Mouse (Mus musculus) midbrain, embryonic 16.5 days (tissue): Measurements from ENCODE around the gene Krtap3-3. TPM values are rescaled to one million over a fixed set of nuclear protein-coding genes. Genes with fewer than 3 reads are reported as not detected.

Experiments used
- ATAC-seq: fragments of 200-750 bp; cut with Nextera tagmentation; 2 replicates; pipeline ENCODE4 v1.8.0; 2017; ENCODE audit warnings: moderate TSS enrichment
- H3K27ac ChIP-seq: fragments of 300-500 bp; sonication (generic); 2 replicates; pipeline ENCODE4 v1.5.1; 2014; ENCODE audit warnings: mild to moderate bottlenecking, low read length, mixed read lengths
- H3K27me3 ChIP-seq: fragments of 300-500 bp; sonication (generic); 2 replicates; pipeline ENCODE4 v1.6.1; 2014; ENCODE audit warnings: low read depth, low read length, mixed read lengths; ENCODE audit not compliant: control insufficient read depth, insufficient read depth
- H3K36me3 ChIP-seq: fragments of 300-500 bp; sonication (generic); 2 replicates; pipeline ENCODE4 v1.6.1; 2014; ENCODE audit warnings: mild to moderate bottlenecking, low read length, moderate library complexity, mixed read lengths; ENCODE audit not compliant: control insufficient read depth, insufficient read depth
- H3K4me1 ChIP-seq: fragments of 300-500 bp; sonication (generic); 2 replicates; pipeline ENCODE4 v1.6.1; 2014; ENCODE audit warnings: mild to moderate bottlenecking, low read length, mixed read lengths; ENCODE audit not compliant: control insufficient read depth, insufficient read depth
- H3K4me2 ChIP-seq: fragments of 300-500 bp; sonication (generic); 2 replicates; pipeline ENCODE4 v1.6.1; 2014; ENCODE audit warnings: mild to moderate bottlenecking, low read length, mixed read lengths
- H3K4me3 ChIP-seq: fragments of 300-500 bp; sonication (generic); 2 replicates; pipeline ENCODE4 v1.5.1; 2014; ENCODE audit warnings: low read depth, mild to moderate bottlenecking, low read length, moderate library complexity, mixed read lengths
- H3K9ac ChIP-seq: fragments of 300-500 bp; sonication (generic); 2 replicates; pipeline ENCODE4 v1.6.1; 2014; ENCODE audit warnings: low read depth, low read length, mixed read lengths
- H3K9me3 ChIP-seq: fragments of 300-500 bp; sonication (generic); replicated peaks from 2 replicates; pipeline ENCODE4 v1.6.1; 2014; ENCODE audit warnings: mild to moderate bottlenecking, low read length, mixed read lengths; ENCODE audit not compliant: control insufficient read depth, poor library complexity, severe bottlenecking
- WGBS: fragments of 180-500 bp; shearing (Covaris S2); extraction: QIAGEN DNeasy Blood & Tissue Kit; methylation state at CpG from one replicate; pipeline ENCODE4 v1.1.7; 2014; 5-methylcytosine and 5-hydroxymethylcytosine counted together
- polyA plus RNA-seq: library from polyadenylated mRNA; unstranded; fragments of >200 nt; fragmentation: Nextera tagmentation; extraction: Ambion mirVana; gene quantifications from 2 replicates; pipeline ENCODE4 v1.2.1, GENCODE M21; 2015

Gene Krtap3-3
- polyA plus RNA-seq, 1 experiment from 2014 or later = not detected

DNA sequence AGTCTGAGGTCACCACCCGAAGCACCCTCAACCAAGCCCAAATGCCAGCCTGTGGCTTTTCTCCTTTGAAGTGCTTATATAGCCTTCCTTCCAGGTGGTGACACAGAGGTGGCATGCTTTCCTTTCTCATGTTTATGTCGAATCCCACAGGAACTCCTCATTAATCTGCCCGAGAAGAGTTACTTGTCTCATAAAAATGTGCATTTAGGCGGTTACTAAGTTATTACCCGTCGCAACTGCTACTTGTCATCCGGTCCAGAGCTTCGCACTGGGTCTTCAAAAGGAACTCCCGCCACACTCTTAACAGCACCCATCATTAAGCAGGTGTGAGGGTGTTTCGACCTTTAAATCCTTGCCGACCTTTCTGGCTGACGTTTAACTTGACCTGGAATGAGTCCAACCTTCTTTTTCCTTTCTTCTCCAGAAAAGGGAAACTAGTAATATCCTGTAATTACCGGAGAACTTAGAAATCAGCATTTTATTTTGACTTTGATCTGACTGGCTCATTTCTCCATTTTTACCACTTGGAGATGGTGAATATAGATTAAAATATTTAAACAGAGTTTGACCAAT is 29.3 kb downstream of the Krtap3-3 start, which contains the start of gene Krt39:
Krt39 (minus strand) TSS at position 51 of the 573 bp plus-strand sequence.
- no peak for ATAC-seq
- Histone ChIP-seq H3K27ac (no peak within 1 kb of the TSS), H3K4me1 (no peaks in the 10 kb centered on the region), H3K9me3 (no peaks in the 10 kb centered on the region), H3K9ac (no peak within 1 kb of the TSS), H3K27me3 (no peaks in the 10 kb centered on the region), H3K4me2 (no peak within 1 kb of the TSS), H3K4me3 (no peak within 1 kb of the TSS), H3K36me3 (no peaks in the 10 kb centered on the region)
- WGBS = 91% methylated on average over 13 of the region's 13 CpGs

DNA sequence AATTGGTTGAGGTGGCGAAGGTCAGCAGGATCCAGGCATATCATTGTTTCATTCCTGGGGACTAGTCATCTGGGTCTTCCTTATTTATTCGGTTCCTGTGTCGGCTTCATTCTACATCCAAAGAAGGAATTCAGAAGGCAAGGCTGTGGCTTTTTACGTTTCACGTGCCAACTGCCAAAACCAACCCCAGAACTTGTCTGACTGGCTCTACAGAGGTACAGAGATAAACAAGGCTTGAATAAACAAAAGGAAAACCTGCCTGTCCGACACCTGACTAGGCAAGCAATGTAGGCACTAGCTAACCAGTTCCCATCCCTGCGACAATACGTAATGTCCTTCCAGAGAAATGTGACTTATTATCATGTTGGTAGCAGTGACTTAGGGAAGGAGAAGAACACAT is 36.6 kb downstream of the Krtap3-3 start:
- Histone ChIP-seq H3K36me3 (no peaks in the 10 kb centered on the region), H3K27ac (no peak overlapping the region), H3K4me1 (no peaks in the 10 kb centered on the region), H3K27me3 (no peaks in the 10 kb centered on the region), H3K4me3 (no peak overlapping the region), H3K9ac (no peak overlapping the region), H3K9me3 (no peaks in the 10 kb centered on the region), H3K4me2 (no peak overlapping the region)
- 92% methylated on average over 8 of the region's 8 CpGs for WGBS
- ATAC-seq = no peak

Other genes starting within 250 kb of the Krtap3-3 start
- gene Krt25, start 227.9 kb downstream of the Krtap3-3 start, polyA plus RNA-seq = 0.14 and 0.29 TPM in 2 replicates
- 0.19 TPM in 2 replicates for gene Krt26, start 212.9 kb downstream of the Krtap3-3 start, polyA plus RNA-seq
- not detected in 2 replicates for gene Krt27, start 199.8 kb downstream of the Krtap3-3 start, polyA plus RNA-seq
- gene Krt28, start 176.0 kb downstream of the Krtap3-3 start, polyA plus RNA-seq = 0.29 and 0.46 TPM in 2 replicates
- 28.9 and 29.8 TPM in 2 replicates for gene Krt10, start 161.5 kb downstream of the Krtap3-3 start, polyA plus RNA-seq
- gene Krt12, start 128.6 kb downstream of the Krtap3-3 start, polyA plus RNA-seq = 0.14 TPM in 1 of 2 replicates, not detected in the other
- 0.21 and 0.34 TPM in 2 replicates for gene Krt20, start 112.7 kb downstream of the Krtap3-3 start, polyA plus RNA-seq
- gene Krt23, start 57.7 kb downstream of the Krtap3-3 start, polyA plus RNA-seq = 0.11 TPM in 1 of 2 replicates, not detected in the other
- gene Krt39, start 29.5 kb downstream of the Krtap3-3 start, polyA plus RNA-seq = not detected in 2 replicates
- not detected in 2 replicates for gene Krt40, start 7.7 kb downstream of the Krtap3-3 start, polyA plus RNA-seq
- gene Krtap3-2, start 6.0 kb upstream of the Krtap3-3 start, polyA plus RNA-seq = not detected in 2 replicates
- gene Gm11939, start 8.6 kb upstream of the Krtap3-3 start, polyA plus RNA-seq = not detected in 2 replicates
- gene Krtap3-1, start 15.8 kb upstream of the Krtap3-3 start, polyA plus RNA-seq = not detected in 2 replicates
- gene Krtap1-5, start 30.2 kb upstream of the Krtap3-3 start, polyA plus RNA-seq = not detected in 2 replicates
- gene Krtap1-4, start 32.8 kb upstream of the Krtap3-3 start, polyA plus RNA-seq = not detected in 2 replicates
- not detected in 2 replicates for gene Krtap1-3, start 40.5 kb upstream of the Krtap3-3 start, polyA plus RNA-seq
- gene Krtap9-3, start 47.2 kb upstream of the Krtap3-3 start, polyA plus RNA-seq = not detected in 2 replicates
- gene Gm11938, start 52.4 kb upstream of the Krtap3-3 start, polyA plus RNA-seq = not detected in 2 replicates
- not detected in 2 replicates for gene Gm11937, start 59.3 kb upstream of the Krtap3-3 start, polyA plus RNA-seq
- not detected in 2 replicates for gene Krtap2-4, start 64.0 kb upstream of the Krtap3-3 start, polyA plus RNA-seq
- gene Gm11562, start 69.6 kb upstream of the Krtap3-3 start, polyA plus RNA-seq = not detected in 2 replicates
- not detected in 2 replicates for gene Krtap4-1, start 77.4 kb upstream of the Krtap3-3 start, polyA plus RNA-seq
- 0.25 TPM in 1 of 2 replicates, not detected in the other for gene Krtap4-2, start 84.2 kb upstream of the Krtap3-3 start, polyA plus RNA-seq
- not detected in 2 replicates for gene Krtap4-7, start 93.2 kb upstream of the Krtap3-3 start, polyA plus RNA-seq
- gene Gm11555, start 99.4 kb upstream of the Krtap3-3 start, polyA plus RNA-seq = not detected in 2 replicates
- gene Gm11563, start 108.1 kb upstream of the Krtap3-3 start, polyA plus RNA-seq = not detected in 2 replicates
- gene Krtap4-6, start 115.1 kb upstream of the Krtap3-3 start, polyA plus RNA-seq = not detected in 2 replicates
- gene Gm14190, start 139.9 kb upstream of the Krtap3-3 start, polyA plus RNA-seq = not detected in 2 replicates
- not detected in 2 replicates for gene Gm14180, start 183.4 kb upstream of the Krtap3-3 start, polyA plus RNA-seq
- gene Gm11595, start 222.0 kb upstream of the Krtap3-3 start, polyA plus RNA-seq = not detected in 2 replicates
- gene Krtap4-8, start 229.8 kb upstream of the Krtap3-3 start, polyA plus RNA-seq = not detected in 2 replicates
- gene Krtap4-9, start 234.3 kb upstream of the Krtap3-3 start, polyA plus RNA-seq = not detected in 2 replicates
- gene Gm11596, start 242.6 kb upstream of the Krtap3-3 start, polyA plus RNA-seq = not detected in 2 replicates
- not detected in 2 replicates for gene Gm11569, start 248.1 kb upstream of the Krtap3-3 start, polyA plus RNA-seq